Mouse (Mus musculus): ENCODE data around the gene Adgrl3.

Adgrl3 gene

GRCm38 (mm10) chr5:81269689-81270088 is 249.8 kb downstream of the Adgrl3 start:
- DNase-seq: no peak

- no peak for DNase-seq
Observed at GRCm38 (mm10) chr5:81275346-81276047, 255.6 kb downstream of the Adgrl3 start.

- DNase-seq: no peak
Observed at GRCm38 (mm10) chr5:81279246-81279645, 259.3 kb downstream of the Adgrl3 start.

- no peak for DNase-seq
Observed at GRCm38 (mm10) chr5:81285643-81286042, 265.7 kb downstream of the Adgrl3 start.

DNA sequence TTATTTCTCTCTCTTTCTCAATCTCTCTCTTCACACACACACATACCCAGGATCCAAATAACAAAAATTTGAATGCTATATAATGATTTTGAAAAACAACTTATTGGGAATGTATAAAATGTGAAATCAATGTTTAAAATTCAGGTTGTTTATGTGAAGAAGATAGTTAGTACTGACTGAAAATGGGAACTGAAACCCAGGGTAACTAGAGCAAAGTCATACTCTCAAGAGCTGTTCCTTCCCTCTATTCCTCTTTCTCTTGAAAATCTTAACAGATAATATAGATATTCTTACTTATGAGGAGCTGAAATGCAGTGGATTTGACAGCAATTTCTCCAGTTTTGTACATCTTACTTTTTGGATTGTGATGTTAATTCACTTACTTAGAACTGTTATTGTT is 281.9 kb downstream of the Adgrl3 start:
- no peak for DNase-seq

DNA sequence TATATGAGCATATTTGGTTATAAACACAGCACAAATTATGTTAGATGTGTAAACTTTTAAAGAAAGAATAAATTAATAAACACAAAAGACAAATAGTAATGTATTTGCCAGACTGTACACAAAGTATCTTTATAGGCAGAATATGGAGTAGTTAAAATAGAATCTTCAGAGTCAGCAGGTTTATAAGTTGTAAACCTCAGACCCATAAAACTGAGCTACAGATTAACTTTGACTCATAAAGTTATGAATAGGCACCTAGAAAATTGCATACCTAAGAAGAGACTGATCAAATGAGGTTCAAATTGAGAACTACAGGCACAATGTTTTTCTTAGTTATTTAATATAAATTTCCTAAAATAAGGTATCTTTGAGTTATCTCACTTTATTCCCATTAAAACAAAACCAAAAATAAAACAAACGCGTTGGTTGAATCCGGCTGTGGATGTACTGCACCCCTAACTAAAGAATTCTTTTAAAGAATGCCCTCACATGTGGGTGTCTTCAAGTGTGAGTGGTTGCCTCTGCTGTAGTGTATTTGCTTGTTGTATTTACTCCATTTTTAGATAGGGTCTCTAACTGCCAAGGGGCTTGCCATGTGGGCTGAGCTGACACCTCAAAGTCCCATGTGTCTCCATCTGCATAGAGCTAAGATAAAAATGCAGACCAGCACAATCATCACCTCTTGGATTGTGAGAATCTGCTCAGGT is 297.6 kb downstream of the Adgrl3 start:
- DNase-seq: no peak

DNA sequence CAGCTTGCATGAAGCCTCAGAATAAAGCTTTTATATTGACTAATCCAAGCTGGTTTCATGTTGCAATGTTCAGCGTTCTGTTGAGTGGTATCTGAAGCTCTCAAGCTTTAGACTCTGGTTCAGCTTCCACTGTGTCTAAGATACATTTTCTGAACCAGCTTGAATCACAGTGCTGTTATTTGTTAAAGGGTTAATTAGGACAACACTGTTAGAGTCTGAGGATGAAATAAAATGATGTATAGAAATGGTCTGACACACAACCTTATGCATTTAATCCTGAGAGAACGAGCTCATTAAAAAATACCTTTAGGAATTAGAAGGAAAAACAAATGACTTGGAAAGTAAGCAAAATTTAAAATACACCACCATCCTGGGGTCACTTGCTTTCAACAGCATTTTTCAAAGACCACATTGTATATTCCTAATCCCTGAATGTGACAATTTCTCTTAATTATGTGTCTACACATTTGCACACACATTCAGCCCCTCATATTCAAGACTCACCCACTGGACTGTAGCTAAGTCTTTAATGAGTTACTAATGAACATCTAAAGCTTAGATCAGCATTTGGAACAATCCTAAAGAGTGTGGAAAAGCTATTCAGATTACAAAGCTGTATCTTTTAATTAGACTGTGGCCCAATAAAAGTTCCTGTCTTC is 301.5 kb downstream of the Adgrl3 start:
- DNase-seq: no peak

DNA sequence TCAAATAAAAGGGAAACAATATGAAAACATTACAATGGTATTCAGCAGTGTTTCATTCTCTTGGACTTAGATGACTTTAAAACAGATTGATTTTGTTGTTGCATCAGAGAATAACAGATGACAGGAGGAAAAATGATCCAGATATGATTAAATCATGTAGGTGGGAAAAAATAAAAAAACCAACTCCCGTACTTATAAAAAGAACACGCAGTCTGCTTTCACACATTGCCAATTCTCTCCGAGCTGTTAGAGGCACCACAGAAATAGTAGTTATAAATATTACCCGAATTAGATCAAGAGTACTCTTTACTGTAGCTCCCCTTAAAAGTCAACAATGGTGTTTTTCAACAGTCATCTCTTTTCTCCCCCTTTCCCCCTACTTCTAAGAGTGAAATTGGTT is 302.1 kb downstream of the Adgrl3 start:
- DNase-seq: no peak

- DNase-seq: no peak
Observed at GRCm38 (mm10) chr5:81326916-81327315, 307.0 kb downstream of the Adgrl3 start.

DNA sequence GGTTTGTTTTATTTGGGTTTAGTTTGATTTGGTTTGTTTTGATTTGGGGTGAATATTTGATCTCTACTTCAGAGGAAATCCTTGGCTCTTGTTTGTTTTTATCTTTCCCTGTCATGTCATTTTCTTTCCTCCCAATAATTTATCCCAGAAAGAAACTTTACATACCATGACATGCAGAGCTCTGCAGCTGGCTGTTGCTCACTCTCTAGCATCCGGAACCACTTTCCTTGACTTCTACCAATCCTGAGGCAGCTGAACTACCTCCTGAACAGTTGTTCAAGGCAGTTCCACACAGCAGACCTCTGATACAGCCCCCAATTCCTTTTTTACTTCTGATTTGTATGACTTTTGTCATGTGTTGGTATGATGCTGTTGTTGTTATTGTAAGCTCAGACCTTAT is 307.5 kb downstream of the Adgrl3 start:
- DNase-seq: no peak

- no peak for DNase-seq
Observed at GRCm38 (mm10) chr5:81329571-81329971, 309.6 kb downstream of the Adgrl3 start.

DNA sequence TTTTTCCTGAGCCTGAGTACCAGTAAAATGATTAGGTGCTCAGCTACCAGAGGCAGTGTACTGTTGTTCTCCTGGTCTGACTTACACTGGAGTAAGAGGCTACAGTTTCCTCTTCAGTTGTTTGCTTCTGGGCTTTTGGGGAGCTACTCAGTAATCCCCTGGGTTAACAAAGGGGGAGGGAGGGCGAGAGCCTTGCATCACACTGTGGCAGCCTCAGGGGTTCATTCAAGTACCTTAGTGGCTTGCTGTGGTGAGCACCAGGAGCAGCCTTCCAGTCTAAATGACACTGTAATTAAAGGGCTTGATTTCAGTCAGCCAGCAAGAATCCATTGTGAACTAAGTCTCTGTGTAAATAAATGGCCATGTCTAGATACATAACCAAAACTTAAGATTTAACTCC is 324.4 kb downstream of the Adgrl3 start:
- no peak for DNase-seq

DNA sequence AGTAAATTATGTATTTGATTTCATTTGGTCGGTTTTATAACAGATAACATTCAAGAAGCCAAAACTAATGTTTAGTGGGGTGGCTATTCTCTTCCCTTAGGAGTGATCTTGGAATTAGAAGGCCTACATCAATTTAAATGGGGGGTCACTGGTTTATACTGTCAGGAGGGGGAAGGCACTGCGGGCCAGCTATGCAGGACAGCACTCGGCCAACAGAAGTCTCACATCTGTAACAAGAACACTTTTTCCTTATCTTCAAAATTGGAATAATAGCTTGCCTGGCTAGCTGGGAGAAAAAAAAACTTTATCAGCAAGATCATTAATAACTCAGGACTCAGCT is 325.1 kb downstream of the Adgrl3 start:
- no peak for DNase-seq

DNA sequence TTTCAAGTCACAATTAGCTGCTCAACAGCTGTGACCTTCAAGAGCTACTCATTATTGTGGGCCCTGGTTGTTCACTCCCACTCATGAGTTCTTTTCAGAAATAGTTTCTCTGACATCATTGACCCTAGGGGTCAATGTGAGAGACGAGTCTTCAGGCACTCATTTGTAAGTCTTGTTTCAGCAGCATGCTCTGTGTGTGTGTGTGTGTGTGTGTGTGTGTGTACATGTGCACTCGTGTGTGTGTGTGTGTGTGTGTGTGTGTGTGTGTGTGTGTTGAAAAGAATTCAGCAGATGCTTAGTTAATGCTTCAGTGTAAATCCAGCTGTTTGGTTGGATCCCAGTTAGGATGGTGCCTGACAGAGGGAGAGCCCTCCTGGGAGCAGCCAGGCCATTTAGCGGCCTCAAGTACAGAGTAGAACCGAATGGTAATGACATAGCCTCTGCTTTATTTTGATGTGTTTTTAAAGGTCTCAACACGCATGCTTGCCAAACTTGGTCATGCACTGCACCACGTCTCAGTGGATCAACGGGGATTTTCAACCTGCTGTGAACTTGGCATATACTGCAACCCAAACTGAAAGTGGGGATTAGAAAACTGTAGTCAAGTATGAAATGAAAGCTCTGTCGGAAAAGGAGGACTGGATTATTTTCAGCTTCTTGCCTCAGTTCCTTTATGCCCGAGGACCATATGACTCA is 325.6 kb downstream of the Adgrl3 start:
- DNase-seq: peak; percentile 29

DNA sequence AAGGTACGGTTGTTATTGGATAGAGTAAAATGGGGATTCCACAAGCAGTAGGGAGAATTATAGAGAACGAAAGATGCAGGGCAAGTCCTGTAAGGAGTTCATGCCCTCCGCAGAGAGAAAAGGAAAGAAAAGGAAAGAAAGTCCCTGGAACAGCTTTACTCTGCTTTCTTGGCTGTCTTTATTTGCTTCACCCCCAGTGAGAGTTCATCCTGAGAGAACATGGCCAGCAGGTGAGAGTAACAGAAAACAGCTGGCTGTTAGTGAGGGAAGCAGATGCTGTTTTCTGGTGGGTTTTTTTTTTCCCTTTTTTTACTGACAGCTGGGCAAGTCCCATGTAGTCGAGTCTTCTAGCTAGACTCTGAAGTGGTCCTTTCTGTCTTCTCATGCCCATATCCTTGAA is 327.6 kb downstream of the Adgrl3 start:
- DNase-seq: no peak

GRCm38 (mm10) chr5:81359560-81359959 is 339.6 kb downstream of the Adgrl3 start:
- DNase-seq: no peak

DNA sequence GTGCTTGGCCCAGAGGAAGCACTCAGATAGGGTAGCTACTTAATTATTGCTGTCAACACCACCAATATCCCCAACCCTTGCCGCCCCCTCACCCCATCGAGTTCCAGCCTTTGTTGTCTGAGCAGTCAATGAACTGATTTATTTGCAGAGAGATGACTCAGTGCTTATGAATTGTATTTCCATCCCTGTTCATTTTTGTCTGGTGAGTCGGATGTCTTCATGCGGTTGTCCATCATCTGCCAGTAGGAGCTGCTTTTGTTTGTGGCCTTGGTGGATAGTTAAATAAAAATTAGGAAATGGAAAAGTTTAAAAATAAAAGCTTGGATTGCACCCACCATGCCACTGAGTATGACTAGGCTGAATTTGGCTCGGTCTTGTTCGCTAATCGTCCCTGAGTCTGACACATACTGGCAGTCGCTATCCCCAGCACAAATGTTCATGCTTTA is 344.3 kb downstream of the Adgrl3 start:
- DNase-seq: no peak

DNA sequence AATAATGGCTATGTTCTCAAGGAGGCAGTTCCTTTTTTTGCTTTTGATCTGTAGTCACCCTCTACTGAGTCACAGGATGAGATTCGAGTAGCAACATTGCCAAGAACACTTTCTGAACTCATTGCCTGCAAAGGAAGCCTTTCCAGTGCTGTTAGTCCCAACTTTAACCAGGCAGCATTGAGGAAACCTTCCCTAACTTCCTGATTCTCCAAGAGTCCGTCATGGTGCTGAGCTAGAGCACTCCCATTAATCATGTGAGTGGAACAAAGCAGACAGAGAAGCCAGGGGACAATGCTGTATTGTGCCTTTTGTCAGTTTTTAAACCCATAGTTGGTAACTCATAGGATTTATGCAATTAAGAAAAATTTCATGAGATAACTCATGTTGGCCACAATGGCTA is 345.3 kb downstream of the Adgrl3 start:
- DNase-seq: no peak

- no peak for DNase-seq
Observed at GRCm38 (mm10) chr5:81370126-81370850, 350.4 kb downstream of the Adgrl3 start.

DNA sequence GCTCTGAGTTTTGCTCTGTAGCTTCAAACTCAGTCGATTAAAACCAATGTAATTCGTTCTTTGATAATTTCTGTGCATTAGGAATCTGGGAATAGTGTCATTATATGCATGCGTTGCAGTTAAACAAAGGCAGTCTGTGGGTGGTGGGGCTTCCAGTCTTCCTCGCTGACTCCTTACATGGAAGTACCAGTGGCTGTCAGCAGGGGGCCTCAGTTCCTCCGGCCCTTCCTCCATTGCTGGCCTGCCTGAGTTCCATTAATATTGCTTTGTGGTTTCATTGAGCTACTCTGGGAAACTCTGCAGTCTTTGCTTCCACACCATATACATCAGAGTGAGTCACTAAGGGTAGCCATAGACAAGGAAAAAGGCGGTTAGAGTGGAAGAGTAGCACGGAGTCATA is 356.1 kb downstream of the Adgrl3 start:
- no peak for DNase-seq

DNA sequence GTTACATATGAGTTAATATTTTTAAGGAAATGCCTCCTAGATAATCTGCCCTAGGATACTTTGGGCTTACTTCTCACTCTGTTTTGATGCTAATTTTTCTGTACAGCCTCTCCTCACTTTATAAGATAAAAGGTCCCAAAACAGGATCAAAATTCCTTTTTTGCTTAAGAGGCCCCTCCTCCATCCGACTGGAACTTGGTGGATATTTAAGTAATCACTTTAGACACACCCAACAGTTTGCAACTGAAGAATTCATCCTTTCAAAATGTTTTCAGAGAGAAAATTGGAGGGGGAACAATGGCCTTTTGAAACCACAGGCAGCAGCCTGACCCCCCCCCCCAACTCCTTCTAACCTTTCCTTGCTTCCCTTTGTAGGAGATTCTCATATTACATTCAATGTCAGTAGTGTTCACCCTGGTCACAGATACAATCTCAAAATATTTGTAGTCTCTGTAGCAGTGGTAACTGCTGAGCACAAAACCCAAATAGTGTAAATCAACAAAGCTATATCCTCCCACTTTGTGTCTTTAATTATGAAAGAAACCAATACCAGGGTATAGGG is 385.7 kb downstream of the Adgrl3 start:
- no peak for DNase-seq

- no peak for DNase-seq
Observed at GRCm38 (mm10) chr5:81417326-81417725, 397.4 kb downstream of the Adgrl3 start.

DNA sequence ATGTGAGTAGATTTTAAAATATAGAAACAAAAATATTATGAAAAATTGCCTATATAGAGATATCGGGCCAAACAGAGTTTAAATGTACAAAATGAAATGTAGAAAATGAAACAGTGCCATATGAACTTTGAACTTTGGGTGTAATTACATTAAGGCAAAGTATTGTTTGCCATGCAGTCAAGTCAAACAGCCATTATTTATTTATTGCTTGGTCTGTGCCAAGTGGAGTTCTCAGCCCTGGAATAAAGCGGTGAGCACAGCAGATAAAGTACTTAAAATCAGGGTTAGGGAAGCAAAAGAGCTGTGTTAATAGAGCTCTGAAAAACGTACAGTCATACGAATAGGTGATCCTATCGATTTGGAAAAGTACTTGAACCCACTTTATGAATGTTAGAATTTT is 407.5 kb downstream of the Adgrl3 start:
- no peak for DNase-seq
